Mouse (Mus musculus) small intestine, adult 2 months (tissue): ENCODE data around the gene Igfbp7. TPM values are rescaled to one million over a fixed set of nuclear protein-coding genes. Genes with fewer than 3 reads are reported as not detected.

Source experiments
- H3K27ac ChIP-seq: fragments of 200-500 bp; 2 replicates; pipeline ENCODE4 v1.5.1; 2012; ENCODE audit warnings: low read depth, low read length, control low read depth, inconsistent platforms; ENCODE audit not compliant: insufficient read depth
- H3K27me3 ChIP-seq: fragments of 200-500 bp; 2 replicates; pipeline ENCODE4 v1.6.1; 2012; ENCODE audit warnings: mild to moderate bottlenecking, moderate library complexity, low read length, inconsistent platforms; ENCODE audit not compliant: control insufficient read depth, insufficient read depth
- H3K36me3 ChIP-seq: fragments of 200-500 bp; 2 replicates; pipeline ENCODE4 v1.6.1; 2012; ENCODE audit warnings: mild to moderate bottlenecking, low read length, control low read depth, inconsistent platforms; ENCODE audit not compliant: control insufficient read depth, insufficient read depth
- H3K4me1 ChIP-seq: fragments of 200-500 bp; 2 replicates; pipeline ENCODE4 v1.6.1; 2012; ENCODE audit warnings: low read length, inconsistent platforms, mixed read lengths; ENCODE audit not compliant: control insufficient read depth, insufficient read depth, insufficient read length
- H3K4me3 ChIP-seq: fragments of 200-500 bp; 2 replicates; pipeline ENCODE4 v1.5.1; 2012; ENCODE audit warnings: low read depth, mild to moderate bottlenecking, control low read depth, inconsistent platforms, low read length, moderate library complexity
- CTCF ChIP-seq: fragments of 200-500 bp; IDR thresholded peaks from 2 replicates; pipeline ENCODE4 v1.5.1; 2012; ENCODE audit warnings: low read depth, mild to moderate bottlenecking, control low read depth, inconsistent platforms, low read length, moderate library complexity, mixed read lengths; ENCODE audit not compliant: insufficient replicate concordance, insufficient read length; ENCODE audit errors: extremely low read depth
- POLR2A ChIP-seq: fragments of 200-500 bp; IDR thresholded peaks from 2 replicates; pipeline ENCODE4 v1.6.1; 2012; ENCODE audit warnings: low read depth, mild to moderate bottlenecking, control low read depth, inconsistent platforms, low read length, moderate library complexity
- WGBS: fragments of 180-500 bp; shearing (Covaris S2); methylation state at CpG from one replicate; pipeline ENCODE4 v1.1.7; 2018; 5-methylcytosine and 5-hydroxymethylcytosine counted together
- polyA plus RNA-seq: library from polyadenylated mRNA; depleted of rRNA; stranded (reverse); fragments of >200 nt; gene quantifications from 2 replicates; pipeline ENCODE4 v1.2.3, GENCODE M21; 2012

Gene Igfbp7
- polyA plus RNA-seq, 1 experiment, result 1,449 TPM

DNA sequence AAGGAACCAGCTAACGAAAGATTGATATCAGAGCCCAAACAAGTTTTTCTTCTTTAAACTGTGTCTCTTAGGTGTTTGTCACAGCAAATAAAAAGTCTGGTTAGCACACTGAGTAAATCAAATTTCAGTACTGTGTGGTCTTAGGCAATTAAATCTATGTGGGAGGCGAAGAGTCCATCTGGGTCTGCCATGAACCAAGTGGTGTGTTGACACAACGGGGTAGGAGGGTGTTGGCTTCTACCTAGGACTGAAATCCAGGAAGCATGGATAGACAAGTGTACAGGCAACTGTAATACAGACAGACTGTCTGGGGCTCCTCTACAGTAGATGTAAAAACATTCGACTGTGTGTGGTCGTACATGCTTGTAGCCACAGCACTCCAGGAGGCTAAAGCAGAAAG is 38.4 kb downstream of the Igfbp7 start:
- 41% methylated on average over 5 of the region's 5 CpGs for WGBS
- Histone ChIP-seq H3K4me3 (no peak overlapping the region), H3K36me3 (no peaks in the 10 kb centered on the region), H3K4me1 (peaks cover 15% of the 10 kb centered on the region; the same call in 1 of the 2 replicates), H3K27ac (no peak overlapping the region; the same call in 1 of the 2 replicates), H3K27me3 (no peaks in the 10 kb centered on the region)
- no peak for TF ChIP-seq POLR2A
- no peak for TF ChIP-seq CTCF

DNA sequence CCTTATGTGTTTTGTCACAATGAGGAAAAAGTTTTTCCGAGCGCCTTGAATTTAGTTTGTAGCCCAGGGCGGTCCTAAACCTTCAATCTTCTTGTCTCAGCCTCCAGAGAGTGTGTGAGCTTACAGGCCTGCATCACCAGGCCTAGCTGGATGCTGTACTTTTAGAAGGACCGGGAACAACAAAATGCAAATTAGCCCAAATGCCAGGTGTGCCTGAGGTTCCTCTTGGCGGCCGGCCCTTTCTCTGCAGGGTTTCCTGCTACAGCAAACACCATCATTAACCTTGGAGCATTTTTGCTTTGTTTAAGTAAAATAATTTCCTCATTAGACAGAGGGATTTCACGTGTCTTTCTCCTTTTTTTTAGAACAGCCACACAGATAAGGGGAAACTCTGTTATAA is 39.6 kb downstream of the Igfbp7 start:
- no peaks in the 10 kb centered on the region for H3K27me3 ChIP-seq
- H3K4me3 ChIP-seq, result no peak overlapping the region
- H3K27ac ChIP-seq, result peak overlapping the region; percentile 76
- H3K4me1 ChIP-seq, result peaks cover 13% of the 10 kb centered on the region; the same call in 1 of the 2 replicates
- no peaks in the 10 kb centered on the region for H3K36me3 ChIP-seq
- TF ChIP-seq CTCF, result no peak
- TF ChIP-seq POLR2A, result no peak
- 34% methylated on average over 7 of the region's 7 CpGs for WGBS

DNA sequence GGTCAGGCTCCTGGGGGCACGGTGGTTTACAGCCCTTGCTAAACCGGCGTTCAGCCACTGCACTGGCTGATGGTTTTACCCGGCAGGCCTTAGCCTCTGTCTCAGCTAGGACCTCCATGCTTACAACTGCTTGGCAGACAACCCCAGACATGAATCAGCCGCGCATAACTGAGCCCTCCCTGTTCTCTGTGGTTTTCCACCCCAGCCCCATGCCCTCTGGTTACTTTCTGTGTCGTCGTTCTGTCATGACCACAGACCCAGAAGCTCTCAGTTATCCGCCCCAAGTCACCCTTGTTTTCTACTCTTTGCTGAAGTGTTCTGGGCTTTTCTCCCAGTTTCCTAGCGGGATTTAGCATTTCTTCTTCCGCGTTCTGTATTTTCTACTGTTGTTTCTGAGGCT is 40.2 kb downstream of the Igfbp7 start:
- H3K4me1 ChIP-seq, result peaks cover 12% of the 10 kb centered on the region; the same call in 1 of the 2 replicates
- H3K4me3 ChIP-seq, result no peak overlapping the region
- no peaks in the 10 kb centered on the region for H3K36me3 ChIP-seq
- no peak for TF ChIP-seq CTCF
- no peak for TF ChIP-seq POLR2A
- WGBS, result 60% methylated on average over 12 of the region's 12 CpGs
- peak overlapping the region; percentile 76 for H3K27ac ChIP-seq
- no peaks in the 10 kb centered on the region for H3K27me3 ChIP-seq

DNA sequence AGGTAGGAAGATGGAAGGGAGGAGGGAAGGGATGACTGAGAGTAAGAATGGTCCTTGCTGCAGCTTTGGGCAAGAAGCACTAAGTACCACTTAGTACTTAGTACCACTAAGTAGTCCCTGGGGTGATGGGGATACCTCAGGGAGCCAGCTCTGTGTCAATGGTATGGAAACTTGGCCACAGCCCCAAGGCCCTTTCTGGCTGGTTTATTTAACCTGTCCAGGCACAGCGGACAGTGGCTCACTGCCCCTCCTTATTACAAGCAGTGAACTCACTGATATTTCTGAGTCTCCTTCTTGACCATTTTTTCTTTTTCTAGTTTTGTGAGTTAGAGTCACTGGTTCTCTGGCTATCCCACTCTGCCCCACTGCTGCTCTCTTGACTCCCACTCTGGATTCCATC is 40.7 kb downstream of the Igfbp7 start:
- no peaks in the 10 kb centered on the region for H3K27me3 ChIP-seq
- H3K4me1 ChIP-seq, result peaks cover 10% of the 10 kb centered on the region; the same call in 1 of the 2 replicates
- whole genome bisulfite sequencing, result 63% methylated on average over 1 of the region's 1 CpGs
- TF ChIP-seq CTCF (no peak), POLR2A (no peak)
- no peak overlapping the region for H3K4me3 ChIP-seq
- H3K27ac ChIP-seq, result peak overlapping the region; percentile 76
- H3K36me3 ChIP-seq, result no peaks in the 10 kb centered on the region

DNA sequence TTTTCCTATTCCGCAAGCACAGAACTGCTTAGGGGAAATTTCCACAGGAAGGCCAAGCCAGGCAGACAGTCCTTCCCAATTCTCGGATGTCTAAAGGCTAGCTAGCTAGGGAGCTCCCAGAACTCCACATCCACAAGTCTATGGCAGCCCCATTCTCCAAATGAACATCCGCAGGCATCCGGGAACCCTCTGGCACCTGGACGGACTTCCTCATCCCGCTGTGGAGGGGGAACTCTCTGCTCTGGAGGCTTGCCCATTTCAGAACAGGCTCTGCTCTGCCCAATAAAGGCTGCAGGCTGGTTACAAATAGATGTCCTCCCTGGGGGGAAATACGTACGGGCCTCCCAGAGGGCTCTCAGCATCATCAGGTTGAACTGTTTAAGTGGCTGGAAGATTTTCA is 41.5 kb downstream of the Igfbp7 start:
- TF ChIP-seq CTCF (no peak), POLR2A (no peak)
- Histone ChIP-seq H3K27ac (peak overlapping the region; percentile 50), H3K36me3 (no peaks in the 10 kb centered on the region), H3K27me3 (no peaks in the 10 kb centered on the region), H3K4me1 (peaks cover 10% of the 10 kb centered on the region; the same call in 1 of the 2 replicates), H3K4me3 (no peak overlapping the region)
- 77% methylated on average over 8 of the region's 8 CpGs for WGBS

DNA sequence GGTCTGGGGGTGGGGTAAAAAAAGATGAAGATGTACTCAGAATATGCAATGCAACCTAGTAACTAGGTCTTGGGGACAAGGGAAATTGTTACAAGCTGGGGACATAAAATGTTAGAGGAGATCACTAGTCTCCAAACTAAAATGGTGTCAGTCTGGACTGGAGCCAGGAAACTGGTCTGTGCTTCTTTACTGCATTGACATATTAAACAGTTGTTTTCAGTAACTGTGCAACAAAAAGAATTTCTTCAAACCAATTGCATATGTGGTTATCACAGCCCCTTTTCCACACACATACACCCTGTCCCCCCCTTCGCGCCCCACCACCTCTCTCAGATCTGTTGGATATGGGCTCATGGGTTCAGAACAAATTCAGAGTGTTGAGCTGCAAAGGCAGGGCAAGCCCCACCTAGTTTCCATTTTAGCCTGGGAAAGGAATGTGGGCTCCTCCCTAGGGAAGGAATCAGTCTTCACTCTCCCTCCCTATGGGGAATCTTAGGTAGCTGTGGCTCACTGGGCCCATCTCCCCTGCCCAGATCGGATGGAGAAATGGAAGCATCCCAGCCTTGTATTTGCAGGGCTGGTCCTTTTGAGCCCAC is 43.3 kb downstream of the Igfbp7 start:
- no peak for TF ChIP-seq POLR2A
- Histone ChIP-seq H3K4me3 (no peak overlapping the region), H3K4me1 (peaks cover 6% of the 10 kb centered on the region; the same call in 1 of the 2 replicates), H3K27ac (no peak overlapping the region), H3K36me3 (no peaks in the 10 kb centered on the region), H3K27me3 (no peaks in the 10 kb centered on the region)
- WGBS, result 90% methylated on average over 3 of the region's 3 CpGs

DNA sequence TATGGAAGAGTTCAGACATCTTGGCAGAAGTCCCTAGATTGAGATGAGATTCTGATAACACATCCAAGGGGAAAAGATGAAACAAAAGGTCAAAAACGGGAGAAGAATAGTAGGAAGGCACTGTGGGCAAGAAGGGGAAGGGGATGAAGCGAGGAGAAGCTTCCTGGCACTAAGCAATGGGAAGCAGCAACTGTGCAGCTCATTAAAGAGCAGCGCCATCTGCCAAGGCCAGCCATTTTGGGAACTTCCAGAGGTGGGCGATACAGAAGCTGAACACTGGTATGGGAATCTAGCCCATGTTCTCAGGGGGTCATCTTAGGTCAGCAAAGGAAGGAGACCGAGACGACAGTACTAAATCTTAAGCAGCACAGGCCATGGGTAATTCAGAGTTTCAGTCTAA is 44.2 kb downstream of the Igfbp7 start:
- Histone ChIP-seq H3K4me3 (no peak overlapping the region), H3K4me1 (peaks cover 3% of the 10 kb centered on the region; the same call in 1 of the 2 replicates), H3K27ac (no peak overlapping the region), H3K36me3 (no peaks in the 10 kb centered on the region), H3K27me3 (no peaks in the 10 kb centered on the region)
- TF ChIP-seq POLR2A, result no peak
- no peak for TF ChIP-seq CTCF
- 81% methylated on average over 6 of the region's 6 CpGs for WGBS

DNA sequence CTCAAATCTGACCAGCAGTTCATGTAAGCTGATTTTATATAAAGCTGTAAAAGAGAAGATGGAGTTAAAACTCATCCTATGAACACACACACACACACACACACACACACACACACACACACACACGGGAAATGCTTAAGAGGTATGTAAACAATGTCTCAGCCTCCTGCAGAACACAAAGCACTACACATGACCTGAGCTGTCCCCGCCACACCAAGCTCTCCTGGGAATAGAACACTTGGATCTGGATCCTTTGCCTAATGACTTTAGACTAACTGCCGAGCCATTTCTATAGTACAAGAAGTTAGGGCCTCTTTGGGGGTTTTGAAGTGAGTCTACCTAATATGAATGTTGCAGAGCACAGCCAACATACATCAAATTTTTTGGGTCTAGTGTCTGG is 45.7 kb downstream of the Igfbp7 start:
- H3K27ac ChIP-seq, result no peak overlapping the region
- H3K4me1 ChIP-seq, result peaks cover 5% of the 10 kb centered on the region
- TF ChIP-seq CTCF, result no peak
- TF ChIP-seq POLR2A, result no peak
- no peak overlapping the region for H3K4me3 ChIP-seq
- 46% methylated on average over 3 of the region's 3 CpGs for WGBS
- H3K36me3 ChIP-seq, result no peaks in the 10 kb centered on the region
- H3K27me3 ChIP-seq, result no peaks in the 10 kb centered on the region
